Mouse (Mus musculus) mesoderm, embryonic 11.5 days (tissue): ENCODE measurements around the gene Lrch1.
A peak's percentile ranks its signal among the peaks of the same experiment; 100 is the strongest.

Experiments used
- DNase-seq: peaks from one replicate; pipeline ENCODE4 v3.0.0-alpha.2; 2012; ENCODE audit warnings: low read depth, low spot score

Gene Lrch1

DNA sequence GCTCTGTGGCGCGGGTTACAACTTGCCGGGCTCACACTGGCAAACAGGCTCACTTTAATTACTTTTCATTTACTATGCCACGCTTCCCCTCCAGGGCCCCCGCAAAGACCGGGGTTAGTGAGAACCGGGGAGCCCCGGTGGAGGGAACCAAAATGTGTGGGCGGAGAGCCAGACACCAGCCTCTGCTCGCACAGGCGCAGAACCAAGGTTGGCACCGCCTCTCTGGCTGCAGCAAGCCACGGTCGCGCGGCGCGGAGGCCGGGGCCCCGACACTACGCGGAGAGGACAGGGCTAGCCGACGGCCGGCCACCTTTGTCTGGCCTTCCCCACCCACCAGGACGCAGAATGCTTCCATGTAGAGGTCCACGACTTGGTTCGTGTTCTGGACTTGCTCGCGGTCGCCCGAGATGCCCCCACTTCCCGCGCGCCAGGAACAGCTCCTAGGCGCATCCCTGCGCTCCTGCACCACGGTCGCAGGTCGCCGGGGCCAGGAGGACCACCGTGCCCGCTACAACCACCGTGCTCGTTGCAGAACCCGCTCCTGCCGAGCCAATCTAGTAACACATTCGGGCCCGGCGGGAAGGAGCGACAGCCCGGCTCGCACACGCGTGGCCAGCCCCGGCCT lies 813 bp downstream of the Lrch1 start:
- peak; percentile 61 for DNase-seq

- DNase-seq, result no peak
Measured at GRCm38 (mm10) chr14:74946321-74946750, 1.3 kb downstream of the Lrch1 start.

DNA sequence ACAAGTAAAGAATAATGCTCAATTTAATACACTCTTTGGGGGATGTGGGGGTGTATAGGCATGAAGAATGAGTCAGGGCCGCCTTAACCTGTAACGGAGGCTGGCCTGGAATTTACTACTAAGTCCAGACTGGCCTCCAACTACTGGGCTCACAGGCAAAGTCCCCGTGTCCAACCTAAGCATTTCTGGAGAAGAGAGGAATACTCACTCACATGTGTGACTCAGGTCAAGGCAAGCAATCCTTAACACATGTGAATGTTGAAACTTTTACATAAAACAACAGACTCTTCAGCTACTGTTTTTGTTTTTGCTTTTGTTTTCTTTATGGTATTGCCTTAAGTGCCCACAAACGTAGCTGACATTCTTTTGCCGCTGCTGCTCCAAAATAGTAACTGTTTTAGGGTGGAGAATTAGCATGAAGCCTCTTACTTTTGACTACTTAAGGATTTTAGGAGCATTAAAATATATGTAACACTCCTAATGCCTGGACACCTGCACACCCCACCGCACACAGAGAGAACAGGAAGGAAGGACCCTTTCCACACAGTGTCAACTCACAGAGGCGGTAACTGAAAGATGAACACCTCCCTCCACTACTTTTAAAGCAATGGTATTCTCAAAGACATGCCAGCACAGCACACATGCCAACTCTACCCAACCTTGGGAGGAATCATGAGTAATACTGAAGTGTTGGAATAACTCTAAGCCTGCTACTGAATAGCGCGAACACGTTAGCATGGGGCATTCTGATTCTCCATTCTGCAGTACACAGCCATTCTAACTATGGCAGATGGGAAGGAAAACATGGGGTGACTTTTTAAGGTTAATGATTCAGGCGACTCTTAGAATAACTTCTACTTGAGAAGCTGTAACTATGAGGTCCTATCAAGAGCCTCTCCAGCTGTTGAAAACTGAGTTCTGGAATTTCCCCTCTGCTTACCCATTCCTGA lies 2.1 kb downstream of the Lrch1 start:
- DNase-seq, result no peak

DNA sequence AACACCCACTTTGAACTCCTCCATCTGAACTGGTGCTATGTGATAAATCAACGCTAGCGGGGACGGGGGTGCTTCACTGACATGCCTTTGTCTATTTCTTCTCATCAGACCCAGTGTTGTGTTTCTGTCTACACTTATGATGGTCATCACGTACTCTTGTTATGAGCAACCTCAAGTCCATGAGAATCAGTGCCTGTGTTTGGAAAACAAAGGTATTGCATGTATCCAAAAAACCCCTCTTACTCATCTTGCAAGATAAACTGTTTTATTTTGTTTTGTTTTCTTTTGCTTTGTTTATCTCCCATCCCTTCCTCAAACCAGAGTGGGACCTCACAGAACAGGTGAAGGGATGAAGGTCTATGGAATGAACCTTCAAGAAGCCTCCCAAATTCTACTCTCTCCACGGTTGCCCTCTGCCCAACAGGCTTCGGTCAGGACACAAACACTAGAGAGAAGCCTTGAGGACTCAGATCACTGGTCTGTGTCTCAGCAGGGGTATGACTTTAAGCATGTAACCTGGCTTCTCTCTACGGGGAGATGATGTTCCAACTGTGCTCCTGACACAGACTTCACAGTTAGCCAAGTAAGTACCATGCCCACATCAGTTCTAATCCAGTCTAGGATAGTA lies 3.4 kb downstream of the Lrch1 start:
- DNase-seq, result no peak

DNA sequence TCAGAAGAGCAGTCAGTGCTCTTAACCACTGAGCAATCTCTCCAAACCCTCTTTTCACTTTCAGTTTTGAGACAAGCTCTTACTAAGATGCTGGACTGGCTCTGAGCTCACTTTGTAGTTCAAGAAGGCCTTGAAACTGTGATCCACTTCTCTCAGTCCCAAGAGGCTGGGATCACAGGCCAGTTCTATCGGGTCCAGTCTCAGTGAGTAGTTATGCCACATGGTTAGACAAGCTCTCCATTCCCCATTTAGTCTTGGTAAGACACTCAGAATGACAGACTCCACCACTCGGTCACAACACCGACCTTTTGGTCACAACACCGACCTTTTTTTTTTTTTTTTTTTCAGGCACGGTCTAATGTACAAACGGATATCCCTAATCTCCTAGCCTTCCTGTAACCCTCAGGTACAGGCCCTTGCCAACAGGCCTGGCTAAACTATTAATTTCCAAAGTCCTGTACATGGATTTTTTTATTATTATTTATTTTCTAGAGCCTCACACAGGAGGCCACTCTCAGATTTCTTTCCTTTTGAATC lies 4.0 kb downstream of the Lrch1 start:
- no peak for DNase-seq

GRCm38 (mm10) chr14:74943024-74943423 lies 4.7 kb downstream of the Lrch1 start:
- no peak for DNase-seq

DNA sequence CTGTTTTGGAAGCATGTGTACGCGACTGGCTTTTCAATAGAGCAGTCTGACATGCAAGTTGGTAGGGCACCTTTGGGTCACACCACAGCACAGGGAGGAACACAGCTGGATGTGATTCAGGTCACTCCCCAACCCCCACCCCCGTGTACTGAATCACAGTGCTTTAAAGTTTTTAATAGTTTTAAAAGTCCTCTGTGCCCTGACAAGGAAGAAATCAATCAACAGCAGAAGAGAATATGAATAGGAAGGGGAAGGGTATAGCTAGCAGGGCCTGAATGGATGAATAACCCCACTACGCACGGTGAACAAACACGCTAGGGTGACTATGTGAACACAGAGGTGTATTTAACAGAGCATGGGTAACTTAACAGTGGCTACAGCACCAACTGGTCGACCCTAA lies 6.1 kb downstream of the Lrch1 start:
- DNase-seq, result no peak

DNA sequence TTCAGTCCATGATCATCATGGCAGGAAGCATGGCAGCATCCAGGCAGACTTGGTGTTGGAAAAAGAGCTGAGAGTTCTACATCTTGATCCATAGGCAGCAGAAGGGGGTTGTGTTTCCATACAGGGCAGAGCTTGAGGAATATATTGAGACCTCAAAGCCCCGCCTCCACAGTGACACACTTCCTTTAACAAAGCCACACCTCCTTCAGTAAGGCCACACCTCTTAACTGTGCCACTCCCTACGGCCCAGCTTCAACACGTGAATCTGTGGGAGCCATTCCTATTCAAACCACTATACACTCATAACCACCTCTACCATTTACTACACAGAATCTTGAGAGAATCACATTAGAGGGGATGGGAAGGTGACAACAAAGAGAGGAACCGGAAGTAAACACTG lies 6.9 kb downstream of the Lrch1 start:
- no peak for DNase-seq

DNA sequence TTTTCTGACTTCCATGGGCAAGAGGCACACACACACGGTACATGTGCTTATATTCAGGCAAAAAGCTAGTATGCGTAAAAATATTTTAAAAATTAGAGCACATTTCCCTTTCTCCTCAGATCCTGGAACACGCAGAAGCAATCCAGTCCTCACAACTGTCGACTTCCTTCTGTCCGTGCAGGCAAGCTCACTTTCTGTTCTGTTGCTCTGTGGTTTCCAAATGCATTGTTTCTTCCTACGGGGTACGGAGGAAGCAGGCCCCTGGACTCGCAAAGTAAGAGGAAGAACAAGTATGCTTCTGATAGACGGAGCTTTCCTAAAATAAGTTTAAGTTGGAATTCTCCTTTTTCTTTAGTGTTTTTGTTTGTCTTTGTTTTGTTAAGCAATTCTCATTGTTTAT lies 8.3 kb downstream of the Lrch1 start:
- no peak for DNase-seq

DNA sequence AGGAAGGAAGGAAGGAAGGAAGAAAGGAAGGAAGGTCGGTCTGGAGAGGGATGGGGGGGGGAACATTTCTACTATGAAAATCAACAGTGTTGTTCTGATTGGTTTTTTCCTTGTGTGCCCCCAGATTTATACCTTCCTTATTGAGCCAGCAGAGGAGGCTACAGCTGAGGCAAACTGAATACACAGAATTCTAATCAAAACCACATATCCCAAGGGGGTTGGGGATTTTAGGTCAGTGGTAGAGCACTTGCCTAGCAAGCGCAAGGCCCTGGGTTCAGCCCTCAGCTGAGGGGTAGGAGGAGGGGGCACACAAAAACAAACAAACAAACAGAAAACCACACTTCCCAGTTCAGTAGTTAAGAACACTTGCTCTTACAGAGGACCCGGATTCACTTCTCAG lies 8.8 kb downstream of the Lrch1 start:
- no peak for DNase-seq

GRCm38 (mm10) chr14:74936557-74937261 lies 11.0 kb downstream of the Lrch1 start:
- DNase-seq, result no peak

DNA sequence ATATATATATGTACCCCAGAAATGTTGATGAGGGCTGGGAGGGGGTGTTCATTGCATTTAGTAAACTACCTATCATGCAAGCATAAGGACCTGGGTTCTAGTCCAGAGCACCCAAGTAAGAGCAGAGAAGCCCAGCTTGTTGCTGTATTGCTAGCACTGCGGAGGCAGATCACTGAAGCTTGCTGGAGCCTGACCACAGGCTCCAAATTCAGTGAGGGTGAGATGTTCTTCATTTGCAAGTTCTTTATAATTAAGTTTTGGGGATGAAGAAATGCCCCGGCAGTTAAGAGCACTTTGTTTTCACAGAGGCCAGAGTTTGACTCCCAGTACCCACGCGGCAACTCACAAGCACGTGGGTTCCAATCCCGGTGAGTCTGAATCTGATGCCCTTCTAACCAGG lies 12.6 kb downstream of the Lrch1 start:
- DNase-seq, result no peak

DNA sequence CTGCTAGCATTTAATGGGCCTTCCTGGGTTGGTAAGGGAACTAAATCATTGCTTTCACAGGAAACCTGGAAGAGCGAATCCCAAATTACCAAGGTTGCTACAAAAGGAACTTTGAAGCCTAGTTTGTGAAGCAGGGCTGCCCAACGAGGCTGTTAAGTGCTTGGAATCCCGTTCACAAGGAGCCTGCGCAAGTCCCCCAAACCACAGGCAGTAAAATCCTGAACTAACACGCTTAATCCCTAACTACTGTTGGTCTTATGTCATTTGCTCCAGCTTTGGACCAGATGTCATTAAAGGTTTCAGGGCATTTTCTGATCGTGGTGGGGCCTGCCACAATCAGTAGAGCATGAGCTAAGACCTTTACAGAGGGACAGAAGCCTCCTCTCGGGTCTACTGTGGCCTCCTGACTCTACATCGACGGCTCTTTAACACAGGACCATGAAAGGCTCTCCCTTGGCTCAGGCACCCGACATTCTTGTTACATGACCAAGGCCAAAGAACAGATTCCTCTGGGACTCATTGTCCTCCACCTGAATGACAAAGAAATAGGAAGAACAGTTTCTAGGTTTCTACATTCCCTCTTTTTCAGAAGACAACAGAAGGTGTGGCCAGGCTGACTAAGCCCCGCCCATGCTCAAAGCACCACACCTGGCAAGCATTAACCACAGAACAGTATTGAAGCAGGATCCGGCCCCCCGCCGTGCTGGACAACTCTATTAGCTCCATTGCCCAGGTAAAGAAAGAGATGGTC lies 13.5 kb downstream of the Lrch1 start:
- no peak for DNase-seq

DNA sequence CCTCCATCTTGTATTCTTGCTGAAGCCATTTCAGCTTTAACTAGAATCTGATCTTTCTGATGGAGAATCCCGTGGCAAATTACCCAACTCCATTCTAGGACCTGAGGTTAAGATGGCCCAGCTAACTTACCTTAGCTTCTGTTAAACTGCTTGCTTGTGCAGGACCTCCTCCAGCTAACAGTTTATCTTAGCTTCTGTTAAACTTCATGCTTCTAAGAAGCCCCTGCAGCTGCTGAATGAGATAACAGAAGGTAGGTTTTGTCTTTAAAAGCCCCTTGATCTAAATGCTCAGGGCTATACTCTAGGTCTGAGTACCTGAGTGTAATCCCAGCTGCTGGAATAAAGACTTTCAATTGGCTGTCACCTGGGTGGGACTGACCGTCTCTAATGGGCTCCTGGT lies 17.9 kb downstream of the Lrch1 start:
- no peak for DNase-seq

- no peak for DNase-seq
Measured at GRCm38 (mm10) chr14:74928809-74929432, 18.8 kb downstream of the Lrch1 start.

DNA sequence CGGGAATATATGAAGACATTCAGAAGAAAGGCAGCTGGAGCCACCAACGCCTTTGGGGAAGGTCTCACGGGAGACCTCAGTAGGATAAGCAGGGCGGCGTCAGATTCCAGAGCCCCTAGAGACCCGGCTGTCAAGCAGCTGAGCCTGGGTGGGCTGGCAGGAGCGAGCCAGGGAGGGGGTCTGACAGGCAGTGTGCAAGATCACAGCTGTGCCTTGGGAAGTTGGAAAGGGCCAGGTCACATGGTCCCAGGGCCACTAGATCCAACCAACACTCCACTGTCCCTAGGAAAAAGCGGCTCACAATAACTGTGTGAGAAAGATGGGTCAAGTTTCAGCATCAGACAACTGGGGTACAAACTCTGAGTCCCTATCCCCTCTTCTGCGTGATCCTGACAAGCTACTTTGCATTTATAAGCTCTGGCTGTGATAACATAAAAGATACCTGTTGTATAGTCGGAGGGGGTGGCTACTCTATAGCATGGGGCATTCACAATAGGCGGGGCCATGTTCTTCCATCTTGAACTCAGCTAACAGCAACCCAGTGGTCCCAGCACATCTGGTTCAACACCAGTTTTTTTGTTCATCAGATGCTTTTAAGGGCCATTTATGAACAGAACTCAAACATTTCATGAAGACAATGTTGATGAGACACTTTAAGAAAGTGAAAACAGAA lies 20.6 kb downstream of the Lrch1 start:
- peak; percentile 34 for DNase-seq

DNA sequence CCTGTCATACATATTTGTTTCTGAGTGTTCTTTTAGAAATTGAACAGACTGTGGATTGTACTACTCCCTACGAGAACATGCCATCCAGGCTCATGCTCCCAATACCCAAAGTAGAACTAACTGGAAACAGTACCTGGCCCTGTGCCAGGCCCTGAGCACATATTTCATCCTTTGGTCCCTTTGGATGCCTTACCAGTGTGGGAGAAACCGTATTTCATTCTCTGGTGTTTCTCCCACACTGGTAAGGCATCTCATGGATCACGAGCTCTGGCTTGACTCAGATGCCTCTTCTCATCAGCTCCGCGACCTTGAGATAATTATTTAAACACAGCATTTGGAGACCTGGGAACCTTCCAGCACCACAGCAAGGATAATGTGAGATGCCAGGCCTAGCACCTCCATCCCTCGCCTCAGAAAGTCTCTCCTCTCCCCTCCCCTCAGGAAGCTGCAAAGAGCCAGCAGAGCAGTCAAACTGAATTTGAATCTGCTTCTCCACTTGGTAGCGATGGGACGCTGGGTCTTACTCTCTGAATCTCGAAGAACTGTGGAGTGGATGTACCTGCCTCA lies 21.6 kb downstream of the Lrch1 start:
- DNase-seq, result peak; percentile 24

DNA sequence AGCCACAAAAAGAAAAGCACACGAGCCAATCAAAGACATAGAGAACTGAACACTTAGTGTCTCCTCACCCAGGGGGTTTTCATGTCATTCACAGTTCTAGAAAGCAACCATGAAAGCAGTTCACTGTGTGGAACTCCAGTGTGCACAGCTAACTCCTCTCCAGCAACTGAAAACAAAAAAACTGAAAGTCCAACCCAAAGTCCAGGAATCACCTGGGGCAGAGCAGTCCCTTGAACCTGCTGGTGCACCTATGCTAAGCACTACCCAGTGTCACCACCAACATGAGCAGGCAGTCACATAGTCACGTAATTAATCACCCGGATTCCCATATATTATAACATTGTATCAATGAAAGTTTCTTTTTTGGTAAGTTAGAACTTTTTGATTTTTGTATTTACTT lies 23.2 kb downstream of the Lrch1 start:
- DNase-seq, result no peak

DNA sequence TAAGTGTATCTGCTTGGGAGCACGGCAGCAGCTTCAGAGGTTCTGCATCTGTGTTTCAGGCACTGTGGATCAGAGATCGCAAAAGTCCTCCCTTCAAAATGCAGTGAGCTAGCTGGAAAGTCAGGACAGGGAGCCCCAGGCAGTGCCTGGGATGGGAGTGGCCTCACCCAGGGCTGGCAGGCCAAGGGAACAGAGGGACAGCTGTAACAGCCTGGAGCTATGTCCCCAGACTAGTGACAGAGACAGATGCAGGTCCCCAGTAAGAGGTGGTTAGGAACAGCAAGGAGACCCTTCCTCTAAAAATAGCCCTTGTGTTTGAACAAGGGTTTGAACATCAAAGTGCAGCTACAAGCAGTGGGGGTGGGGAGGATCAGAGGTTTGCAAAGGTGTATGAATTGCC lies 23.6 kb downstream of the Lrch1 start:
- DNase-seq, result no peak
